Mouse (Mus musculus) thymus, adult 2 months (tissue): ENCODE measurements around the gene Rasgrp1. TPM values are rescaled to one million over a fixed set of nuclear protein-coding genes. Genes with fewer than 3 reads are reported as not detected.

Experiments used
- DNase-seq: peaks from one replicate; pipeline ENCODE4 v3.0.0; 2021
- H3K27ac ChIP-seq: fragments of 200-500 bp; 2 replicates; pipeline ENCODE4 v1.5.1; 2012; ENCODE audit warnings: low read length, control low read depth; ENCODE audit not compliant: control insufficient read depth, insufficient read depth
- H3K27me3 ChIP-seq: fragments of 200-500 bp; 2 replicates; pipeline ENCODE4 v1.6.1; 2012; ENCODE audit warnings: mild to moderate bottlenecking, low read length, moderate library complexity, mixed read lengths; ENCODE audit not compliant: control insufficient read depth, insufficient read depth
- H3K36me3 ChIP-seq: fragments of 200-500 bp; 2 replicates; pipeline ENCODE4 v1.6.1; 2012; ENCODE audit warnings: mild to moderate bottlenecking, low read length, moderate library complexity; ENCODE audit not compliant: control insufficient read depth, insufficient read depth
- H3K4me1 ChIP-seq: fragments of 200-500 bp; replicated peaks from 2 replicates; pipeline ENCODE4 v1.6.1; 2012; ENCODE audit warnings: low read length; ENCODE audit not compliant: control insufficient read depth, insufficient read depth
- H3K4me3 ChIP-seq: fragments of 200-500 bp; 2 replicates; pipeline ENCODE4 v1.5.1; 2012; ENCODE audit warnings: mild to moderate bottlenecking, low read length, control low read depth, moderate library complexity; ENCODE audit not compliant: control insufficient read depth, insufficient read depth
- CTCF ChIP-seq: fragments of 200-500 bp; IDR thresholded peaks from 2 replicates; pipeline ENCODE4 v1.5.1; 2012; ENCODE audit warnings: mild to moderate bottlenecking, control low read depth, low read length, moderate library complexity, borderline replicate concordance; ENCODE audit not compliant: control insufficient read depth, poor library complexity, insufficient read depth; ENCODE audit errors: extremely low read depth
- POLR2A ChIP-seq: fragments of 200-500 bp; IDR thresholded peaks from 2 replicates; pipeline ENCODE4 v1.6.1; 2012; ENCODE audit warnings: mild to moderate bottlenecking, low read length, control low read depth, moderate library complexity; ENCODE audit not compliant: control insufficient read depth, poor library complexity, insufficient read depth; ENCODE audit errors: extremely low read depth
- WGBS: fragments of 180-500 bp; shearing (Covaris S2); methylation state at CpG from one replicate; pipeline ENCODE4 v1.1.7; 2018; 5-methylcytosine and 5-hydroxymethylcytosine counted together
- polyA plus RNA-seq: library from polyadenylated mRNA; depleted of rRNA; stranded (reverse); fragments of >200 nt; gene quantifications from 2 replicates; pipeline ENCODE4 v1.2.3, GENCODE M21; 2012

Rasgrp1 gene
- polyA plus RNA-seq, 1 experiment: 131 TPM

DNA sequence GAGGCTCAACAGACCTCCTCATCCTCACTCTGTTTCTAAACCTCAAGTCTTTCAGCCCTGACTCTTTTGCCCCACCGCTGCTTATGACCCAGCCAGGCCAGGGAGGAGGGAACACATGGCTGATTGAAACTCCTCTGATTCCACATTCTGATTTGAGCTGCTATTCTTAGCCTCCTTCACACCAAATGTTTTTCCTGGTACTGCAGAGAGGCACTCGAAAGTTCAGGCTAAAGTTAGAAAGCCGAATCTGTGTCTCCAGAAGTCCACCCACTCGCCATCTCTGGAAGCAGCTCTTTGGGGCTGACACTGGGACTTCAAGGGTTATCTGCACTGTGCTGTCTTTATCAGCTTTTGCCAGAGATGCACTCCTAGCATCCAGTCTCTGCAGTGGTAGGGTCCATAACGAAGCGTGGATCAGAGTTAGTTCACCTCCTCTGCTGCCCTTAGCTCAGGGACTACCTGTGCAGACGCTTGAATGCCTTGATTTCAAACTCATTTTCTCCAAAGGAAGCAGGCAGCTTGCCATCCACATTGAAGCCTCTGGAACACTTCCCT, 43.3 kb upstream of the Rasgrp1 start:
- peaks cover 12% of the 10 kb centered on the region for H3K4me1 ChIP-seq
- no peak overlapping the region for H3K27ac ChIP-seq
- 90% methylated on average over 7 of the region's 7 CpGs for WGBS
- no peak overlapping the region for H3K4me3 ChIP-seq
- no peaks in the 10 kb centered on the region for H3K36me3 ChIP-seq
- DNase-seq: no peak
- TF ChIP-seq POLR2A (no peak), CTCF (no peak)
- no peaks in the 10 kb centered on the region for H3K27me3 ChIP-seq

DNA sequence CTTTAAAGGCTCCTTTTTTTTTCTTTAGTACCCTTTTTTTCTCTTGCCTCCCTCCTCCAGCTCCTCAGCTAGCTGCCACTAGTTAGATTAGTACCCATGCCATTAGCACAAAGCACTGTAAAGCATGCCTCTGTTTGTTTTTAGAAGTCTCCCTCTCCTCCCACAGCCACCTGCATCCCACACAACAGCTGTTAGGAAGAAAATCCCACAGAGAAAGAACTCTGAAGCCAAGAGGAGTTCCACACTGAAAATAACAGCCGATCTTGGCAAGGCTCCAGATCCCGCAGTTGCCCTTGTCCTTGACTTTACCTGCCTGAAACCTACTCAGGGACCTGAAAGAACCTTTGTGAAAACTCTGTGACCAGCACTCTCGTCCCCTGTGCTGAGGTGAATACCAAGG, 38.5 kb upstream of the Rasgrp1 start:
- Histone ChIP-seq H3K36me3 (no peaks in the 10 kb centered on the region), H3K4me1 (peaks cover 10% of the 10 kb centered on the region), H3K27me3 (no peaks in the 10 kb centered on the region), H3K4me3 (no peak overlapping the region), H3K27ac (no peak overlapping the region)
- DNase-seq: no peak
- 86% methylated on average over 3 of the region's 3 CpGs for WGBS
- TF ChIP-seq POLR2A (no peak), CTCF (no peak)

DNA sequence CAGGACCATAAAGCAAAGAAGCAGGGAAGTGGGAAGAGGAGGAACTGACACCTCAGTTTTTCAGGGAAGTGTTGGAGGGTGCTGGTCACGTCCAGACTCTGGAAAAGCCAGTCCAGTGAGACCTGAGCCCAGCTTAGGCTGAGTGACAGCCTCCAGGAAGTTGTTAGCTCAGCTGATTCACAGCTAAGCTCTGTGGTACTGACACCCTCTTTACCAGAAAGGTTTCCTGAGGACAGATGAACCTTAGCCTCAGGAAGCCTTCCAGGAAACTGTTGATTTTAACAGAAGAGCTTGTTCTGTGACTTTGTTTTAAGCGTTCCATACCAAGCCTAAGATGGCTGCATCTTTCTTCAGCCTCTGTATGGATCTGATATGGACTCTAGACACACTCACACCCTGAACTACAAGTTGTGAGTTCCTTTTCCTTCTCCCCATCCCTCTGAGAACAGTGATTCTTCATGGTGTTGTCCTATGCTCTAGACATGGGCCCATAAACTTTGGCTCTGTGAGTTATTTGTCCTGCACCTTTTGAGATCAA, 31.6 kb upstream of the Rasgrp1 start:
- peak; percentile 23 for DNase-seq
- Histone ChIP-seq H3K4me3 (no peak overlapping the region), H3K27ac (no peak overlapping the region), H3K36me3 (no peaks in the 10 kb centered on the region), H3K27me3 (no peaks in the 10 kb centered on the region), H3K4me1 (peaks cover 9% of the 10 kb centered on the region)
- TF ChIP-seq CTCF (no peak), POLR2A (no peak)
- WGBS: 9% methylated on average over 2 of the region's 2 CpGs

DNA sequence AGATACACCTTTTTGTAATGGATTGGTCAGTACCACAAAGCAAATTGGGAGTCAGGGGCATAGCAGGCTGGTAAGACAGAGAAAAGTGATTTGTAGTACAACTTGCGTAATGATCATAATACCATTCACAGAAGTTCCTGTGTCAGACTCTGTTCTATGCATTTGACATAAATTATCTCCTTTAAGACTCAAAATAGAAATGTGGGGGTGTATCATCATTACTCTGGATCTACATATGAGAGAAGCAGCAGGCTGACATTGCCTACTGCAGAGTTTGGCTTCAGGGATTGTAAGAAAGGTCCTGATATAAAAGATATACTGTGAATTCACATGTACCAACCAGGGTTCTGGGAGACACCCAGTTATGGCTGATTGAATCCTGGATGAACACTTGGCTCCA, 28.9 kb upstream of the Rasgrp1 start:
- no peaks in the 10 kb centered on the region for H3K27me3 ChIP-seq
- no peak for DNase-seq
- no peak overlapping the region for H3K4me3 ChIP-seq
- TF ChIP-seq POLR2A: no peak
- no peak for TF ChIP-seq CTCF
- H3K4me1 ChIP-seq: peaks cover 9% of the 10 kb centered on the region
- no peaks in the 10 kb centered on the region for H3K36me3 ChIP-seq
- no peak overlapping the region for H3K27ac ChIP-seq
- WGBS: 98% methylated on average over 1 of the region's 1 CpGs

DNA sequence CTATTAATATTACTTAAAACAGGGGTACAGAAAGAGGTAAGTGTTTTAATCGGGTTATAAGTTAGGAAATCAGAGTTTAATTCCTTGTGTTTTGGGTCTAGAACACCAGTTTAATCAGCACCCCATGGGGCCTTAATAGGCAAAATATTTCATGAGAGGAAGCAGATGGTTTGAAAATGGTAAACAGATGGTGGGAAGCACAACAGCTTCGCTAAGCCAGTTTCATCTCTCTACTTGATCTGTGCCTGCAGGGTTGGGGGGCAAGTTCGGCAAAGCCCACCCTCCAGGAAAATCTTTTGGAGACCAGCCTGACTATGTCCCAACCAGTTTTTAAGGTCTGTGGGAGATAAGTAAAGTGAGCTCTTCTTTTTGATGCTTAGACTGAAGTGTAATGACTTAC, 23.7 kb upstream of the Rasgrp1 start:
- 98% methylated on average over 3 of the region's 3 CpGs for WGBS
- no peak for DNase-seq
- TF ChIP-seq POLR2A (no peak), CTCF (no peak)
- H3K27me3 ChIP-seq: no peaks in the 10 kb centered on the region
- H3K36me3 ChIP-seq: no peaks in the 10 kb centered on the region
- H3K4me1 ChIP-seq: no peaks in the 10 kb centered on the region
- no peak overlapping the region for H3K27ac ChIP-seq
- H3K4me3 ChIP-seq: no peak overlapping the region

DNA sequence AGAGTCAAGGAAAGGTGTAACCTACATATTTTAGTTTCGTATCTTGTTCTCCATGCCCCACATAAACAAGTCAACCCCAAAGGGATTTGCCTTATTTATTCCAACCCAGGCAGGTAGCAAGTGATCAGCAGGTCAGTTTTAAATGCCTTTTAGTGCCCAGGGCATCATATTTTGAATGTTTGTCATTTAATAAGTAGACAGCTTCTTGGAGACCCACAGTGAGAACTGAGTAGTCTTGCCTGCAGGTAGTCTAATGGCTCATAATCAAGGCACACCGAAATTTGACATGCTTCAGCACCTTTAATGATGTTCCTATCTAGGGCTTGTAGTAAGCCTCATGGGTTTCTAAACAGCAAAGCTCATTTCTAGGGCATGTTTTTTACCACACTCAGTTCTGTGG, 21.3 kb upstream of the Rasgrp1 start:
- Histone ChIP-seq H3K27ac (no peak overlapping the region), H3K36me3 (no peaks in the 10 kb centered on the region), H3K27me3 (no peaks in the 10 kb centered on the region), H3K4me1 (0 out of 2 replicates have a peak, but pooled peaks cover 3% of the 10 kb centered on the region), H3K4me3 (no peak overlapping the region)
- TF ChIP-seq CTCF: no peak
- TF ChIP-seq POLR2A: no peak
- 98% methylated on average over 2 of the region's 2 CpGs for WGBS
- DNase-seq: no peak

DNA sequence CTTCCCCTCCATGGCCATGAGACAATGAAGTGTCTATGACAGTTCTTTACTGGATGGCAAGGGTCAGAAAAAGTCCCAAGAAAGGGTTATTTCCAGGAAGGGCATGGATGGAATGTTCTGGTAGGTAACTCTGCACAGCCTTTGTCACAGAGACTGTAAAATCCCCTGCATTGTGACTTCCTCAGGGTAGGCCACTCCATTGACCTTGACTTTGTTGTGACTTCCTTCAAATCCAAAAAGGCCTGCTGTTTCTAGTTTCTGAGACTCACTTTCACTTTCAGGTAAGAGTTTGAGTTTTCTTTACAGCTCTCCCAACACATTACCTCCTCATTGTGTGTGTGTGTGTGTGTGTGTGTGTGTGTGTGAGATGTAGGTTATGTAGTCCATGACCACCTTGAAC, 15.1 kb upstream of the Rasgrp1 start:
- no peak for DNase-seq
- Histone ChIP-seq H3K36me3 (no peaks in the 10 kb centered on the region), H3K4me3 (no peak overlapping the region), H3K27me3 (no peaks in the 10 kb centered on the region), H3K27ac (no peak overlapping the region), H3K4me1 (peaks cover 6% of the 10 kb centered on the region; the same call in 1 of the 2 replicates)
- TF ChIP-seq CTCF (no peak), POLR2A (no peak)
